Mouse (Mus musculus) brain, embryonic 14.5 days (tissue): ENCODE data around the gene Bend3.

Source experiments
- CTCF ChIP-seq: fragments of 200-500 bp; IDR thresholded peaks from 2 replicates; pipeline ENCODE4 v1.5.1; 2012; ENCODE audit warnings: inconsistent platforms, mild to moderate bottlenecking, moderate library complexity, borderline replicate concordance; ENCODE audit not compliant: insufficient read depth, insufficient read length; ENCODE audit errors: extremely low read depth
- POLR2A ChIP-seq: fragments of 200-500 bp; IDR thresholded peaks from 2 replicates; pipeline ENCODE4 v1.6.1; 2012; ENCODE audit warnings: mild to moderate bottlenecking, inconsistent platforms, borderline replicate concordance; ENCODE audit not compliant: poor library complexity, insufficient read depth, insufficient read length, severe bottlenecking; ENCODE audit errors: extremely low read depth

DNA sequence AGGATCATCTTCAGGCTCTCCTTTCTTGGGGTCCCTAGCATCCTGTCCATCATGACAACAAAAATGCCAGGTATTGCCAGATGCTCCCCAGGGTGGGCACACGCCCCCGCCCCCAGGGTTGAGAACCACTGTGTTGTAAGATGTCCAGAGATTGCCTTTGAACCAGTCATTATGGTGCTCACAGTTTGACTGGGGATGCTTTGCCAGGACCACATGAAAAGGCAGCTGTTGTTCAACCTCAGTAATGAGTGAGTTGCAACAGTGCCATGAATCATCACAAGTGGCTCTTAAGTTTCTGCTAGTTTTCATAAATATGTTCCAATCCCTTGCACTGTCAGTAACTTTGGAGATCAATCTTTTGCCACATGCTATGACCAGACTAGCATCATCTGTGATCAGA lies 41.3 kb downstream of the Bend3 start:
- TF ChIP-seq CTCF = no peak
- TF ChIP-seq POLR2A = no peak
